Mouse (Mus musculus) forelimb bud, embryonic 11.5 days (tissue): ENCODE measurements around the gene Pde1a.

Experiments used
- DNase-seq: peaks from one replicate; pipeline ENCODE4 v3.0.0-alpha.2; 2012; ENCODE audit warnings: low read depth, low spot score

The Pde1a gene

DNA sequence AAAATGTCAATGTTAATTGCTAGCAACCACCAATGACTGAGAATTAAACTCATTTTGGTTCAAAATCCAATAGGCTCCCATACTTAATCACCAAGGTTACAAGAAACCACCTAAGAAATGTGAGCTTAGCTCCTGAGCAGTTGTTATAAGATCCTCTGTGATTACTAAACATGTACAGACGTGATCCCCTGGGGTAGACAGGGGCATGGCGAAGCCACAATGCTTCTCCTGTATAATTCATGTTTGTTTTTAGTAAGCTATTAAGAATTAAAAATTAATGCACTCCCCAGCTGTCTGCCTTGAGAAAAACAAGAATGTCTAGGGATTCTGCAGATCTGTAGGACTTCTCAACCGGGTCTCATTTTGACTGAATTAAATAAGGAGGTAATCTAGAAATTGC, 309.7 kb downstream of the Pde1a start:
- no peak for DNase-seq

DNA sequence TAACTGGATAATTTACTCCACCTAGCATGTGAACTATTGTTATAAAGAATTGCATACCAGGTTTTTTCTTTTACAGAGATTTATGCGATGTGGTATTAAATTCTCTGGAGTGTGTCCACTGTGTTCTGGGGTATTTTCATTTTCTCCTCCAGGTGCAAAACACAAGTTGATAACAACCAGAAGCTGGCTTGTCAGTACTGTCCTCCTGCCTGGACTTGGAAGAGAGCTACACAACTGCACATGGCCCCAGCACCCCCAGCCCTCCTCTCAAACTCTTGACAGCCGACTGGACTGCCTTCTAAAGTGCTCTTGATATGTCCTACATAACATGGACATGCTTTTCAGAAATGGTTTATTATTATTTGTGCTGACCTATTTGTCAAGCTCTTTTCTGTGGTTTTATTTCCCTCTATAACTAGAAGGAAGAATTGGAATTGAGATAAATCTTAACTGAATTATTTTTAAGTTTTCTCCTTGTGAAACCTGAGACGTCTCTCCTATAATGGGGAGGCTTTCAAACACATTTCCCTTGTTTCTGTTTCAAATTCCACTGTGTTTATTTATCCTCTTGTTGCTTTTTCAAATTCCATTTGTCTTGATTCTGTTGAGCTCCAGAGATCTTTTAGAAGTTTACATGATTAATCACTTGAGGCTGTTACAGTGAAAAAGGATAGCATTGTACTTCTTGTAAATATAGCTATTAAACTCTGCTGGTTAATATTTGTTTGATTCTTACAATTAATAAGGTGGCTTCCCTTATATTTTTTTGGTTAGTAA, 313.4 kb downstream of the Pde1a start:
- DNase-seq = peak; percentile 14

DNA sequence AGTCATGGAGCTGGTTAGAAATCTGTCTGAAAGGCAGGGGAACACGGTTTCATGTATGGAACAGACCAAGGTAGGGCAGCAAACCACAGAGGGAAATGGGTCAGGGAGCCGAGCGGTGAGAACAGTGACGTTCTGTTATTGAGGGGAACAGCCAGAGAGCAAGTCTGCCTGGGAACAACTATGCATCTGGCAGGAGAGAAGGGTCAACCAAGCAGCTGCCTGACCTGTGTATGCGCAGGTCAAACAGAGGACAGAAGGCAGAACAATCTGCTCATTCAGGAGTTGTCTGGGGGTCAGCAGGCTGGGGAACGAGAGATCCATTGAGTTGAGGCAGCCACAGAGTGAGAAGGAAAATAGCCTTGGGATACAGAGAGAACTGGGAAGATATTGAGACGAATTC, 330.6 kb downstream of the Pde1a start:
- peak; percentile 56 for DNase-seq

DNA sequence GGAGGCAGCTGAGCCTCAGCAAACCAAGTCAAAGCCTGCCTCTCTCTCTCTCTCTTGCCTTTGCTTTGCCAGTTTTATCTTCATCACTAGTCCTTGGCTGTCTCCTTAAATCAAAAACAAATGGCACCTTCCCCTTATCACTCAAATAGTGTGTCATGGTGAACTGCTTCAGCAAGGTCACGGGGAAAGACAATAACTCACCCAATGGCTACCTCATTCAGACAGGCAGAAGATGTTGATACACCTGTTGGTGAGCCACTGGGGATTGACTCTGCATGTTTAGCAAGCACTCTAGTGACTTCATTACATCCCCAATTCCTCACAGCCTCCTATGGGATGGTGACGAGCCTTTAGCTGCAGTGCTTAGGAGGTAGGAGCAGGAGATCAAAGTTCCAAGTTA, 331.8 kb downstream of the Pde1a start:
- DNase-seq = no peak

DNA sequence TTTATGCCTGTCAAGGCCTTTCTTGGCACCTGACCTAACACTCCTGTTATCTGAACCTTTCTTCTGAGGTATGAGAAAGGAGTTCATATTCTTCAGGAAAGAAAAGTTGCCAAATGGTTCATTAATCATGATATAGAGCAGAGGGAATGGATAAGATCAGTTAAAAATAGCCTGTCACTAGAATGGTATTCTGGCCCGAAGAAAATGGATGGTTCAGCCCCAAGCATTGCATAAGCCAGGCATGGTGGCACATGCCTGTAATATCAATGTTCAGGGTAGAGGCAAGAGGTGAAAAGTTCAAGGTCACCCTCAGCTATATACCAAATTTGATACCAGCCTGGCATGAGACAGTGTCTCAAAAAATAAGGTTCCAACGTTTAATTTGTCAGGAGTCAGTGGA, 336.1 kb downstream of the Pde1a start:
- DNase-seq = no peak

DNA sequence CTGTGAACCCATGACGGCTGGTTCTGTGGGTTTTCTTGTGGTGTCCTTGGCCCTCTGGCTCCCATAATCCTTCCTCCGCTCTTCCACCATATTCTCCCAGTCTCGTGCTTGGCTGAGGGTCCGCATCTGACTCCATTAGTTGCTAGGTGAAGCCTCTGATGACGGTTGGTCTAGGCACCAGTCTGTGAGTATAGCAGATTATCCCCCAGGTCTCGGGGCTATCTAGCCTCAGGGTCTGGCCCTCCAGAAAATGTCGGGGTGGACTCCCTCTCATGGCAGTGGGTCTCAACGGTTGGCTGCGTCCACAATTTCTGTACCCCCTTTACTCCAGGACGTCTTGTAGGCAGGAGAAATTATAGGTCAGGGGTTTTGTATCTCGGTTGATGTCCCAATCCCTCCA, 342.8 kb downstream of the Pde1a start:
- no peak for DNase-seq

DNA sequence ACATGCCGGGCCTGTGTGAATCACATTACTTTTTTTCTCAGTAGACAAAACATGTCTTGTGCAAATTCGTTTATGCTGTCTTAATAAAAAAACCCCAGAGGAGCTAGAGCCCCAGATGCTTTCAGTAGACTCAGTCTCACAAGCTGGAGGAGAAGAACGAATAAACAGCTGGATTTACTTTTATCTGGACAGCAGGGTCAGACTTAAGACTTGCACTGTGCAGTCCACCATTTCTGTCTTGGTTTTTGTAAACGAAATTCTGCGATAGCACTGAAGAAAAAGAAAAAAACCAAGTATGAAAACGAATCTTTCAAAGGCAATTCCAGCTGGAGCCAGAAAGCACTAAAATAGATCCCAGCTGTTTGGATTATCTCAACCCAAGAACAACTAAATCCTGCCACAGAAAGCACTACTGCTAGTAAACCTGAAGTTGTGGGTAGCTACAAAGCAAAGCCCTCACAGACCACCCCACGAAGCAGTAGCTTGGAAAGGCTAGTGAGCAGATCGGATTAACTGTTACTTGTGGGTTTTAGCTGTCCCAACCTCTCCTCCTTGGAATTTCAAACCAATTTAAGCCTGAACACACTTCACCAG, 343.6 kb downstream of the Pde1a start:
- no peak for DNase-seq
